In the genomic region with DNA sequence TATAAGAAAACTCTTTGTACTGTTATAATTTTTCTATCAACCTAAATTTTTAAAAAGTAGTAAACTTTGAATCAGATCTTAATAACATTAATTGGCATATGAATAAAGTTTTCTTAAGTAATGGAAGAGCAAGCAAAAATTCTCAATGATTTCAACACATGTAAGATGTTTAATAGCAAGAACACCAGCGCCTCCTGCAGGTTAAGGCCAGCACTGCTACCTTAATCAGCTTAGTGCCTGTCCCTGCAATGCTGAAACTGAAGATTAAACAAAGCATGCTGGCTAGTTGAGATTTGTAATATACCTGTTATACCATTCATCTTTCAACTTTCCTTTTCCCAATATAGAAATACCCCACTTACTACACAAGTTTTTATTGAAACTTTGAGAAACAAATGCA, we compare ENCODE assay signal across 8 mouse cellular contexts. TPM values are rescaled to one million over a fixed set of nuclear protein-coding genes. Genes with fewer than 3 reads are reported as not detected.
A peak's percentile ranks its signal among the peaks of the same experiment; 100 is the strongest.
DNase-seq lines count a peak whose midpoint lies in the region; ATAC-seq and TF ChIP-seq lines count a peak whose summit lies in the region.

No protein-coding gene starts in this region.

- WGBS in liver, postnatal 0 days (ENCODE audit: insufficient replicate concordance), result 2% methylated on average over 1 of the region's 1 CpGs

- H3K4me2 ChIP-seq in liver, postnatal 0 days (ENCODE audit: low read depth, low read length), result no peak overlapping the region

- H3K9me3 ChIP-seq in liver, postnatal 0 days (ENCODE audit: low read length), result no peaks in the 10 kb centered on the region

- no peak for TF ChIP-seq EP300 in liver, postnatal 0 days (IDR thresholded peaks at IDR 0.05; ENCODE audit: low read depth)

- no peaks in the 10 kb centered on the region for H3K4me1 ChIP-seq in liver, postnatal 0 days (ENCODE audit: insufficient read depth)

- no peak overlapping the region for H3K27ac ChIP-seq in liver, postnatal 0 days (ENCODE audit: low read depth)

- no peak for ATAC-seq in liver, postnatal 0 days

- H3K4me3 ChIP-seq in liver, postnatal 0 days (ENCODE audit: low read depth, low read length), result no peak overlapping the region

- peaks cover 42% of the 10 kb centered on the region for H3K36me3 ChIP-seq in liver, postnatal 0 days (replicated peaks; ENCODE audit: insufficient read depth, low read length)

- TF ChIP-seq CTCF in liver, postnatal 0 days (IDR thresholded peaks at IDR 0.05; ENCODE audit: low read depth), result peak; percentile 89

- no peak overlapping the region for H3K9ac ChIP-seq in liver, postnatal 0 days (replicated peaks)

- DNase-seq in A20 (ENCODE audit: low read depth, low spot score) (peak; percentile 74), MN1 (ENCODE audit: low spot score) (peak; percentile 75)
- peak; percentile 34 for DNase-seq in cerebellum, adult 9-11 months
- DNase-seq in gastrocnemius, adult 18-20 months (ENCODE audit: low spot score), result peak; percentile 76
- peak; percentile 86 for DNase-seq in kidney, postnatal 14 days
- peak; percentile 81 for DNase-seq in liver, postnatal 0 days
- DNase-seq in ovary, postnatal 36 days (ENCODE audit: low spot score), result peak; percentile 66
- DNase-seq in thymus, postnatal 14 days, result peak; percentile 79

- no peaks in the 10 kb centered on the region for H3K27me3 ChIP-seq in liver, postnatal 0 days (ENCODE audit: insufficient read depth, low read length)

RNA-seq across cellular contexts. Expression of a gene that starts 5.7 kb away (rescaled TPM):
- 10 to 100 TPM; 84.3 to 88.5 TPM for total RNA-seq in gastrocnemius, adult 18-20 months (2021)
- polyA plus RNA-seq in liver, postnatal 0 days (2015; fragmentation: Nextera tagmentation; extraction: Ambion mirVana), result 100 and 106 TPM in 2 replicates

Comparison
In these comparisons a context has a peak if more than half of its experiments do, and no peak if none do; other contexts are left out.
1. DNase-seq: peak in every context shown above with its lines; median percentile 86 in kidney, postnatal 14 days; 81 in liver, postnatal 0 days; 79 in thymus, postnatal 14 days; 76 in gastrocnemius, adult 18-20 months; 75 in MN1; 74 in A20; 66 in ovary, postnatal 36 days; 34 in cerebellum, adult 9-11 months.